Comparison of ENCODE assay signal across 20 mouse cellular contexts in the genomic region with DNA sequence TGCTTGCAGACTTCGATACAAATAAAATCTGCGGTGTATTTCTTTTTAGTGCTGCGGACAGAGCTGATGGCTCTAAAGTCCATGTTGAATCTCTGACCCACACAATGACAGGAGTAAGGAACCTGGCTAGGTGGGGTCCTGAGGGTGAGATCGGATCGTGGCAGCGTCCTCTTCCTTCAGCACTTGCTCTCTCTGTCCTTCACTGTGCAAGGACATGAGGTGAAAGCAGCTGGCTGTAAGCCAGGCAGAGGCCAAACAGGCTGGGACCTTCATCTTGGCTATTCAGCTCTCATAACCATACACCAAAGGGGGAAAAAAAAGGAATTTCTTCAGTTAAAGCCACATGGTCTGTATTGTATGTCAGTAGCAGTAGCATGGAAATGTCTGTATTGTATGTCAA.
DNase-seq lines count a peak whose midpoint lies in the region.
"Had no signal": no experiment of that assay in that cellular context is flagged by ENCODE, and none has a peak within 500 bp of the region (broad histone marks: within the 10 kb centered on the region; RNA-seq: fewer than 3 reads in every experiment).

No protein-coding gene starts in this region.

- DNase-seq in heart, adult 11 months, result peak; percentile 67
- no peak for DNase-seq in heart, adult 9 months (ENCODE audit: low spot score in 2 of 2)
- DNase-seq in kidney, postnatal 10 days, result peak; percentile 39
- DNase-seq in kidney, adult 8-10 months, result no peak
- DNase-seq in ovary, adult 18-20 months (ENCODE audit: low spot score), result peak; percentile 8
- no peak for DNase-seq in ovary, postnatal 10 days (ENCODE audit: low spot score)
- DNase-seq in adrenal gland, postnatal 36 days, result peak; percentile 67 to 75
- DNase-seq in gastrocnemius, postnatal 4 days (ENCODE audit: low spot score in 2 of 2), result no peak
- DNase-seq: cerebellum, adult 18-20 months; cerebellum, postnatal 10 days; gastrocnemius, postnatal 25 days; heart, adult 2 months; heart, postnatal 36 days; layer of hippocampus, adult 9-11 months; liver, embryonic 13.5 days; lung, adult 18-20 months; lung, postnatal 10 days; retina, postnatal 1 day; right cerebral cortex, postnatal 25 days; thymus, postnatal 14 days had no signal

Comparison
In these comparisons a context has a peak if more than half of its experiments do, and no peak if none do; other contexts are left out.
1. DNase-seq: peak in heart, adult 11 months (single experiment), kidney, postnatal 10 days (single experiment), ovary, adult 18-20 months (single experiment) and adrenal gland, postnatal 36 days (2 of 2); none in heart, adult 9 months (0 of 2), kidney, adult 8-10 months (0 of 2), ovary, postnatal 10 days (single experiment) and gastrocnemius, postnatal 4 days (0 of 2).